Mouse (Mus musculus) liver, embryonic 12.5 days (tissue): ENCODE results near the gene Nup85. TPM values are rescaled to one million over a fixed set of nuclear protein-coding genes. Genes with fewer than 3 reads are reported as not detected.
"Not testable (repeated sequence)": the region's sequence is repeated elsewhere in the genome, so short reads cannot be mapped to it uniquely, and the experiment has no call there.

Source experiments
- ATAC-seq: fragments of 200-750 bp; cut with Nextera tagmentation; 2 replicates; pipeline ENCODE4 v1.8.0; 2017; ENCODE audit warnings: moderate number of reproducible peaks, mild to moderate bottlenecking, moderate library complexity
- H3K27ac ChIP-seq: fragments of 300-500 bp; sonication (generic); 2 replicates; pipeline ENCODE4 v1.5.1; 2016; ENCODE audit warnings: mild to moderate bottlenecking
- H3K27me3 ChIP-seq: fragments of 300-500 bp; sonication (generic); replicated peaks from 2 replicates; pipeline ENCODE4 v1.6.1; 2016; ENCODE audit warnings: mild to moderate bottlenecking, moderate library complexity
- H3K36me3 ChIP-seq: fragments of 300-500 bp; sonication (generic); 2 replicates; pipeline ENCODE4 v1.6.1; 2016; ENCODE audit warnings: mild to moderate bottlenecking, moderate library complexity
- H3K4me1 ChIP-seq: fragments of 300-500 bp; sonication (generic); 2 replicates; pipeline ENCODE4 v1.6.1; 2016
- H3K4me2 ChIP-seq: fragments of 300-500 bp; sonication (generic); 2 replicates; pipeline ENCODE4 v1.6.1; 2016; ENCODE audit warnings: mild to moderate bottlenecking, moderate library complexity
- H3K4me3 ChIP-seq: fragments of 300-500 bp; sonication (generic); 2 replicates; pipeline ENCODE4 v1.5.1; 2016; ENCODE audit warnings: mild to moderate bottlenecking, moderate library complexity
- H3K9ac ChIP-seq: fragments of 300-500 bp; sonication (generic); 2 replicates; pipeline ENCODE4 v1.6.1; 2016; ENCODE audit warnings: mild to moderate bottlenecking, moderate library complexity
- H3K9me3 ChIP-seq: fragments of 300-500 bp; sonication (generic); replicated peaks from 2 replicates; pipeline ENCODE4 v1.6.1; 2016; ENCODE audit warnings: mild to moderate bottlenecking, moderate library complexity
- WGBS: fragments of 180-500 bp; shearing (Covaris S2); methylation state at CpG from one replicate; pipeline ENCODE4 v1.1.7; 2016; ENCODE audit not compliant: insufficient replicate concordance; 5-methylcytosine and 5-hydroxymethylcytosine counted together
- polyA plus RNA-seq: library from polyadenylated mRNA; unstranded; fragments of >200 nt; fragmentation: Nextera tagmentation; extraction: Ambion mirVana; gene quantifications from 2 replicates; pipeline ENCODE4 v1.2.1, GENCODE M21; 2016

Gene Nup85
- polyA plus RNA-seq, result 202 and 216 TPM in 2 replicates

GRCm38 (mm10) chr11:115564064-115564809 is at the start of gene Nup85:
TSS of gene Nup85 (plus strand) at chr11:115564434.
- peaks cover 40% of the 10 kb centered on the region for H3K4me1 ChIP-seq
- H3K9me3 ChIP-seq, result no peaks in the 10 kb centered on the region
- WGBS, result under 1% methylated on average over 42 of the region's 42 CpGs
- H3K4me2 ChIP-seq, result peak within 1 kb of the TSS; percentile 78
- H3K36me3 ChIP-seq, result peaks cover 37% of the 10 kb centered on the region
- peak within 1 kb of the TSS; percentile 86 for H3K9ac ChIP-seq
- H3K4me3 ChIP-seq, result peak within 1 kb of the TSS; percentile 96
- no peaks in the 10 kb centered on the region for H3K27me3 ChIP-seq
- H3K27ac ChIP-seq, result peak within 1 kb of the TSS; percentile 88
- ATAC-seq, result peak; percentile 92

- Histone ChIP-seq H3K27ac (no peak overlapping the region), H3K4me2 (peak overlapping the region; percentile 91)
- ATAC-seq, result no peak
These were observed 49.2 kb upstream of the Nup85 start for GRCm38 (mm10) chr11:115515021-115515420.

GRCm38 (mm10) chr11:115516942-115517341 is 47.3 kb upstream of the Nup85 start:
- Histone ChIP-seq H3K4me3 (no peak overlapping the region), H3K4me1 (peaks cover 23% of the 10 kb centered on the region), H3K27ac (no peak overlapping the region), H3K27me3 (no peaks in the 10 kb centered on the region), H3K4me2 (no peak overlapping the region), H3K9ac (no peak overlapping the region), H3K36me3 (peaks cover 4% of the 10 kb centered on the region), H3K9me3 (no peaks in the 10 kb centered on the region)
- WGBS, result 70% methylated on average over 5 of the region's 5 CpGs
- ATAC-seq, result no peak

More at GRCm38 (mm10) chr11:115515021-115515420, 49.2 kb upstream of the Nup85 start:
- Histone ChIP-seq H3K36me3 (no peaks in the 10 kb centered on the region), H3K27me3 (no peaks in the 10 kb centered on the region), H3K4me1 (peaks cover 42% of the 10 kb centered on the region), H3K9ac (0 out of 2 replicates have a peak overlapping the region, but pooled peaks have one; percentile 5), H3K9me3 (no peaks in the 10 kb centered on the region), H3K4me3 (no peak overlapping the region)
- 68% methylated on average over 6 of the region's 6 CpGs for WGBS

- H3K9me3 ChIP-seq, result no peaks in the 10 kb centered on the region
- peaks cover 16% of the 10 kb centered on the region for H3K36me3 ChIP-seq
- H3K4me1 ChIP-seq, result peaks cover 8% of the 10 kb centered on the region
- no peaks in the 10 kb centered on the region for H3K27me3 ChIP-seq
- no peak for ATAC-seq
- whole genome bisulfite sequencing, result 72% methylated on average over 9 of the region's 9 CpGs
- H3K9ac ChIP-seq, result no peak overlapping the region
- no peak overlapping the region for H3K4me2 ChIP-seq
- no peak overlapping the region for H3K4me3 ChIP-seq
- H3K27ac ChIP-seq, result no peak overlapping the region
These were observed 45.5 kb upstream of the Nup85 start for GRCm38 (mm10) chr11:115518693-115519092.

- WGBS, result 68% methylated on average over 3 of the region's 3 CpGs
- Histone ChIP-seq H3K4me1 (peaks cover 6% of the 10 kb centered on the region), H3K9me3 (no peaks in the 10 kb centered on the region), H3K4me3 (no peak overlapping the region), H3K9ac (no peak overlapping the region), H3K36me3 (peaks cover 25% of the 10 kb centered on the region), H3K27ac (no peak overlapping the region), H3K4me2 (no peak overlapping the region), H3K27me3 (no peaks in the 10 kb centered on the region)
- no peak for ATAC-seq
These were observed 44.7 kb upstream of the Nup85 start for GRCm38 (mm10) chr11:115519581-115519980.

GRCm38 (mm10) chr11:115520218-115520617 is 44.0 kb upstream of the Nup85 start:
- 79% methylated on average over 2 of the region's 2 CpGs for WGBS
- Histone ChIP-seq H3K4me1 (peaks cover 3% of the 10 kb centered on the region), H3K4me3 (no peak overlapping the region), H3K9ac (no peak overlapping the region), H3K36me3 (peaks cover 31% of the 10 kb centered on the region), H3K4me2 (no peak overlapping the region), H3K27me3 (no peaks in the 10 kb centered on the region), H3K9me3 (no peaks in the 10 kb centered on the region), H3K27ac (no peak overlapping the region)
- no peak for ATAC-seq

GRCm38 (mm10) chr11:115521080-115521479 is 43.2 kb upstream of the Nup85 start:
- no peaks in the 10 kb centered on the region for H3K27me3 ChIP-seq
- H3K4me1 ChIP-seq, result 0 out of 2 replicates have a peak, but pooled peaks cover 7% of the 10 kb centered on the region
- H3K4me2 ChIP-seq, result no peak overlapping the region
- no peak overlapping the region for H3K4me3 ChIP-seq
- H3K9me3 ChIP-seq, result no peaks in the 10 kb centered on the region
- H3K27ac ChIP-seq, result no peak overlapping the region
- H3K9ac ChIP-seq, result no peak overlapping the region
- no peak for ATAC-seq
- 78% methylated on average over 4 of the region's 4 CpGs for WGBS
- H3K36me3 ChIP-seq, result peaks cover 40% of the 10 kb centered on the region

GRCm38 (mm10) chr11:115522238-115522637 is 42.0 kb upstream of the Nup85 start:
- Histone ChIP-seq H3K27ac (no peak overlapping the region), H3K4me3 (no peak overlapping the region), H3K4me1 (0 out of 2 replicates have a peak, but pooled peaks cover 9% of the 10 kb centered on the region), H3K4me2 (no peak overlapping the region), H3K27me3 (no peaks in the 10 kb centered on the region), H3K9me3 (no peaks in the 10 kb centered on the region), H3K9ac (no peak overlapping the region), H3K36me3 (peaks cover 51% of the 10 kb centered on the region)
- no peak for ATAC-seq
- 86% methylated on average over 2 of the region's 2 CpGs for WGBS

GRCm38 (mm10) chr11:115522703-115523102 is 41.5 kb upstream of the Nup85 start:
- no peaks in the 10 kb centered on the region for H3K27me3 ChIP-seq
- WGBS, result 83% methylated on average over 2 of the region's 2 CpGs
- H3K9ac ChIP-seq, result no peak overlapping the region
- H3K27ac ChIP-seq, result no peak overlapping the region
- ATAC-seq, result no peak
- no peak overlapping the region for H3K4me3 ChIP-seq
- H3K36me3 ChIP-seq, result peaks cover 56% of the 10 kb centered on the region
- H3K4me2 ChIP-seq, result no peak overlapping the region
- no peaks in the 10 kb centered on the region for H3K9me3 ChIP-seq
- H3K4me1 ChIP-seq, result 0 out of 2 replicates have a peak, but pooled peaks cover 9% of the 10 kb centered on the region

- peaks cover 92% of the 10 kb centered on the region for H3K36me3 ChIP-seq
- not testable (repeated sequence) for H3K9ac ChIP-seq, H3K4me3 ChIP-seq, H3K4me2 ChIP-seq, H3K9me3 ChIP-seq, H3K27ac ChIP-seq, ATAC-seq, H3K27me3 ChIP-seq, H3K4me1 ChIP-seq
- WGBS, result 70% methylated on average over 3 of the region's 3 CpGs
These were observed 37.8 kb upstream of the Nup85 start for GRCm38 (mm10) chr11:115526446-115526845.

GRCm38 (mm10) chr11:115534759-115535371 is 29.4 kb upstream of the Nup85 start:
- no peak for ATAC-seq
- 8% methylated on average over 11 of the region's 11 CpGs for WGBS

GRCm38 (mm10) chr11:115535401-115536037 is 28.7 kb upstream of the Nup85 start:
- WGBS, result under 1% methylated on average over 73 of the region's 84 CpGs
- H3K4me1 ChIP-seq, result peaks cover 38% of the 10 kb centered on the region
- H3K27ac ChIP-seq, result peak overlapping the region; percentile 100
- H3K4me2 ChIP-seq, result peak overlapping the region; percentile 86
- H3K27me3 ChIP-seq, result no peaks in the 10 kb centered on the region
- peak overlapping the region; percentile 99 for H3K9ac ChIP-seq
- peak overlapping the region; percentile 96 for H3K4me3 ChIP-seq
- H3K36me3 ChIP-seq, result peaks cover 42% of the 10 kb centered on the region
- peak; percentile 73 for ATAC-seq
- H3K9me3 ChIP-seq, result no peaks in the 10 kb centered on the region

More at GRCm38 (mm10) chr11:115534759-115535371, 29.4 kb upstream of the Nup85 start:
- peak overlapping the region; percentile 99 for H3K9ac ChIP-seq
- peaks cover 49% of the 10 kb centered on the region for H3K36me3 ChIP-seq
- H3K9me3 ChIP-seq, result no peaks in the 10 kb centered on the region
- no peaks in the 10 kb centered on the region for H3K27me3 ChIP-seq
- peak overlapping the region; percentile 96 for H3K4me3 ChIP-seq
- peak overlapping the region; percentile 100 for H3K27ac ChIP-seq
- peaks cover 38% of the 10 kb centered on the region for H3K4me1 ChIP-seq
- H3K4me2 ChIP-seq, result peak overlapping the region; percentile 86
